Mouse (Mus musculus): ENCODE data around the gene Krt32.

Krt32 gene

GRCm38 (mm10) chr11:100087861-100088260 is at the start of gene Krt32:
TSS of gene Krt32 (minus strand) at chr11:100088226.
- DNase-seq (ENCODE audit: low spot score): no peak

DNA sequence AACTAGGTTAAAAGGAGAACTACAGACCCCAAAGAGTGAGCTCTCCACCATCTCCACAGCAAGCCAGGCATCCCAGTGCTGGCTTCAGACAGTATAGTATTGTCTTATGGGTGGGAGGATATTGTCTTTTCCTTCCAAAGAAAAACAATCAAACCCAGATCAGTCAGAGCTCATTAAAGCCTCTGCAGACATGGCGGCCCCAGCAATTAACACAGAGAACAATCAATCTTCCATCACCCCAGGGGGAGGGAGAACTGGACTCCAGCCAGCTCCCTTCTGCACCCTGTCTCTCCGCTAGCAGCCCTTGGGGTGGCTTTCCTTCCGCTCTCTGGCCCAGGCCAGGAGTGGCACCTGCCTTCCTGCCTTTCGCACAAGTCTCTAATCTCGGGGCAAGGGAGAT is 49.7 kb upstream of the Krt32 start:
- no peak for DNase-seq (ENCODE audit: low spot score)

GRCm38 (mm10) chr11:100136559-100136958 is 48.5 kb upstream of the Krt32 start:
- DNase-seq (ENCODE audit: low spot score): no peak

GRCm38 (mm10) chr11:100135731-100136130 is 47.7 kb upstream of the Krt32 start, which contains the start of gene Krt15:
TSS of gene Krt15 (minus strand) at chr11:100135928.
- no peak for DNase-seq (ENCODE audit: low spot score)

DNA sequence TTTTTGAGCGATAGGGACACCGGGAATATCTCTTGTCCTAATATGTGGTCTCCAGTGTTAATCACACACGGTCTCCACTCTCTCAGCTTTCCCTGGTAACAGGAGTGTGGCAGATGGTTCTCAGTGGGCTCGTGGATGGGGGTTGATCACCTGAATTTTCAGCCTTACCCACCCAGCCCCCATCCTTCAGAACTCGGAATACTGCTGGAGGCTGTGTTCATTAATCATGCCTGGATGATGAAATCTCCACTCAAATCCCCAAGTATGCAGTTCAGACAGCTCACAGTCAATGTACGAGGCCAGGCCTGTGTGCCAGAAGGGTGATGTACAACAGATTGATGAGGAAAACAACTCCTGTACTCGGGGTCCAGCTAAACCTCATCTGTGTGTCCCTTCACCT is 36.9 kb upstream of the Krt32 start:
- DNase-seq (ENCODE audit: low spot score): no peak

- DNase-seq (ENCODE audit: low spot score): no peak
Measured at GRCm38 (mm10) chr11:100121466-100121865, 33.4 kb upstream of the Krt32 start, which contains the start of gene Krt13. TSS of gene Krt13 (minus strand) at chr11:100121566.

DNA sequence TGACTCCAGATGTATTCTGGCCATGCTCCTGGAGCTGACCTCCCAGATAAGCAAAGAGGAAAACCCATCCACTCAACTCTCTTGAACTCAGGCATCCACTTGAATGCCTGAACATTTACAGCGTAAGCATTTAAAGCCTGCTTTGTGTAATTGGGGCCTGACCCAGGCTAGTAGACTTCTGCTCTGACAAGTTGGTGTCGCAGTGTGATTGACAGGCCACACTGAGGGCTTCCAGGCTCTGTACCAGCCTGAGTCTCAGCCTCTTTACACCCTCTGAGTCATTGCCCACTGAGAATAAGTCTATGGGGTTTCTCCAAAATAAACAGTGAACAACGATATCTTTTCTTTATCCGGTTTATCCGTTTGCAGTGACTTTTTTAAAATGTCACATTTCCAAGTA is 32.3 kb upstream of the Krt32 start:
- no peak for DNase-seq (ENCODE audit: low spot score)

DNA sequence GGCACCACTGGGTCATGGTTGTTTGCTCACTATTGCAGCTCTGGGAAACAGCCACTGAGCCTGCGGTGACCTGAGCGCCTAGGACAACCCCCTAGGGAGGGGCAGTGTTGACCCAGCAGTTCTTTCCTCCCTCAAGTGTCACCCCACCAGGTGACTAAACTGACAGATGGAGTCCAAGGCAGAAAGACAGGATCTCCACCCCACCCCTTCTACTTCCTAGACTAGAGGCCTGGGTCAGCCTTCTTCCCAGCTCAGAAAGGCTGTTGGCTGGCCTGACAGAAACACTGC is 25.7 kb upstream of the Krt32 start:
- no peak for DNase-seq (ENCODE audit: low spot score)

DNA sequence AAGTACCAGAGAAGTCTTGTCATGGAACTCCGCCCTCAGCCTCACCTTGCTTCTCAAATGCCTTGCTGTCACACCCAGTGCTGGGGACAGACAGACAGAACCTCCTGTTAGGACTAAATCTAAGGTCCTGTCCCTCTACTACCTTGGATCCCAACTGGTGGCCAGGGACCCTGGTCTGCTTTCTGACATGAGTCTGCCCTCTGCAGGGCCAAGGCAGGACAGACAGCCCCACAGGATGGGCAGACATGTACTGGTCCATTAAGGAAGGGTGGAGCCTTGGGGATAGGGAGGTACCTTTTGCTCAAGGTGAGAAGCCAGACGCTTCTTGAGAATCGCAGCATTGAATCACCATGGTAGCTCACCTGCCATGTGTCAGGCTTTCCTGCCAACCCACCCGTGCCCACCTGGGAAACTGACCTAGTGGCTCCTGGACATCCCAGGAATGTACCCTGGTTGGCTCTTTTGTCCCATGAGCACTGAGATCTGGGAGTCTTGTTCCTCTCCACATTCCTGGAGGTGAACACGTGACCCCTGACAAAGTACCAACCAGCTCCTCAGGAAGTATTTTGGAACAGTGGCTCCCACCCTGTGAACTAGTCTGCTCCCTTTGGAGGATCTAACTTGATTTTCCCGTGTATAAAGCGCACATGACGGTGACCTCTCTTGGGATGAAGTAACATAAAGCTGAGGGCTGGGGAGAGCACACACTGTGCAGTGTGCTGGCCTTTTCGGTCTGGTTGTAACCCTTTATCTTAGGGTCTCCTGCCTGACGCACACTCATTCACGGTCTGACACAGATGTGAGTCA is 25.1 kb upstream of the Krt32 start:
- no peak for DNase-seq (ENCODE audit: low spot score)

DNA sequence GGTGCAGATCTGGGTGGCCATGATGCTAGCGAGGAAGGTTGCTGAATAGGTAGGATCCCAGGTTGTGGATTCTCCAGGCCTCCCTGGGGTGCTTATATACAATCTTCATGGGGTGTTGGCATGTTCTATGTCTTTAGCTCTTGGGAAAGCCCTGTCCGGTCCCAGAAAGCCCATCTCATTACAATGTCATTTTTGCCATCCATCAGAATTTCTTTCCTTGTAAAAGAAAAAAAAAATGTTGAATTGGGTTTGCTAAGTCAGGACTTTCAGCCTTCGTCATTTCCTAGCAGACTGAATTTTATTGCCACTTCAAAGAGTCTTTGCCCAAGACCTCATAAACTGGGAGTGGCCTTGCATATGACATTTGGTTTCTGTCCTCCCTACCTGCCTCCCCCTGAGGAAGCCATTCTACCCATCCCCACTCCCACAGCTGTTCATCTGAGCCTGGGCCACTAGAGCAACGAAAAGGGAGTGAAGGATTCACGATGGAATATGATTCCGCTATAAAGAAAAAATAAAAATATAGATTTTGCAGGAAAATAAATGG is 17.6 kb upstream of the Krt32 start, which contains the start of gene Krt36:
Gene Krt36 (minus strand): TSS at position 51 of the 547 bp plus-strand sequence.
- no peak for DNase-seq (ENCODE audit: low spot score)

GRCm38 (mm10) chr11:100102693-100103429 is 14.8 kb upstream of the Krt32 start:
- DNase-seq (ENCODE audit: low spot score): no peak

GRCm38 (mm10) chr11:100100391-100100790 is 12.4 kb upstream of the Krt32 start:
- no peak for DNase-seq (ENCODE audit: low spot score)

GRCm38 (mm10) chr11:100097819-100098218 is 9.8 kb upstream of the Krt32 start:
- DNase-seq (ENCODE audit: low spot score): no peak

DNA sequence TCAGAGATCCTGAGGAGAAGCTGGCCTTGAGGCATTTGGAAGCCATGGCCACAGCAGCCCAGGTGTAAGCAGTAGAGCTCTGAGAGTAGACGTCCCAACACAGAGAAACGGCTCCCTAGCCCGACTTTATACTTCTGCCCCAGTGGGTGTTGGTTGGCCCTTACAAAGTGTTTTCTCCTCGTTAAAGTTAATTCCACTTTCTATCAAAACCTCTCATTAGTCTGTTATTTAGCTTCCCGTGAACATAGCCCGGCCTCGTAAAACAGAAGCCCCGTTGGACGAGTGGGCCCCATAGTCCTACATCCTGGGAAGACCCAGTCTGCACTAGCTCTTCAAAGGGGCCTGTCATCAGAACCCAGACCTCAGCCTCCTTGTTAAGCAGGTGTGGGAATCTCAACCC is 8.1 kb upstream of the Krt32 start, which contains the start of gene Krt35:
Gene Krt35 (minus strand): TSS at position 101 of the 400 bp plus-strand sequence.
- DNase-seq (ENCODE audit: low spot score): no peak

- DNase-seq (ENCODE audit: low spot score): no peak
Measured at GRCm38 (mm10) chr11:100088378-100089025, 476 bp upstream of the Krt32 start.

GRCm38 (mm10) chr11:100073873-100074272 is 14.2 kb downstream of the Krt32 start:
- DNase-seq (ENCODE audit: low spot score): no peak

GRCm38 (mm10) chr11:100067293-100068036 is 20.6 kb downstream of the Krt32 start:
- DNase-seq (ENCODE audit: low spot score): no peak

- peak; percentile 33 for DNase-seq (ENCODE audit: low spot score)
Measured at GRCm38 (mm10) chr11:100066236-100067010, 21.6 kb downstream of the Krt32 start.

DNA sequence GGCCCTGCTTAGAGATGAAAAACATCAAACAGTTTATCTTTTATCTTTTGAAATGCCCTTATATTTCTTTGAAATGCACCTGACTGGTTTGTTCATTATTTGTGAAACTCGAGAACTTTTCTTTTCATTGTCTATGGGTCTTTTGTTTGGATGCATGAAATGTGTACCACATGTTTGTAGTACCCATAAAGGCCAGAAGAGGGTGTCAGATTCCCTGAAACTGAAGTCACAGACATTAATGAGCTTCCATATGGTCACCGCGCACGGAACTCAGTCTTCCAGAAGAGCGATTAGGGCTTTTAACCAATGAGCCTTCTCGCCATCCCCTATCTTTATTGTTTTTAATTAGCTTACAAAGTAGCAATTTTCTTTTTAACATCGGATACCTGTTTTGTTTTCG is 29.2 kb downstream of the Krt32 start:
- no peak for DNase-seq (ENCODE audit: low spot score)

DNA sequence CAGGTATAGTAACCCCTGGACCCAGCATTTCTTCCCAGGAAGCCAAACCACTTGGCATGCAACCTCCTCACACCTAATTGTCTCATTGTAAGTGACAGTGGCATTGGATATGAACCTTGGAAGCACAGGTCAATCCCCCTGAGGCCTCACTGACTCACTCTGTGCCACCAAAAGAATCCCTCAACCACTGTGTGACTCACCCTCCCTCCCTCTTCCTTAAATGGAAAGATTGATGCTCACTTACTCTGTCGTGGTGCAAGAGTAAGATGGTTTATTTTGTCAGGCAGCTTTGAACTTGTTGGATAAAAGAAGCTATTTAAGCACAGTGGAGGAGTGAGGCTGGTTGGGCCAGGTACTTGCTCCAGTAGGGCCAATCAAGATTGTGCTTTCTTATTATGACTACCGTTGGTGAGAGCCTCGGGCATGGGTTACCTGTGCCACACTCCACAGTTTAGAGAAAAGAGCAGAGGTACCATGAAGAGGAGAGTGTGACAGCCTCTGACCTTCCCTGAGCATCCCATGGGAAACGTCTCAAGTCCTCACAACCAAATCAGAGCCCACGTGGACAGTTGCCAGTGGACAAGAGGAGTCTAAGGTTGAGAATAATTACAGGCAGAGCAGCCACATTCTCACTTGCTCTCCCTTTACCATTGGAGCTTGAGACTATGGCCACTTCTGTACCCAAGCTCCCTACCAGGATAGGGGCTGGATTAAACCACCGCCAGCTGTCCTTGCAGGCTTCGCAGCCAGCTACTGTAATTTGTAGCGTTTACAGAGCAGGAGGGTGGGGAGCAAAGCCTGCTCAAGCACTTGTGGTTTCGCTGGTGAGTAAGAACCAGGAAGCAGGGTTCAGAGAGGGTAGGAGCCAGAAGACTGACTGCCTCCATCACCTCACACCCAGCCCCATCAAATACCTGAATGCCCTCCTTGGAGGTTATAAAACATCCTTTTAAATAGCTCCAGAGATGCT is 32.1 kb downstream of the Krt32 start:
- DNase-seq (ENCODE audit: low spot score): no peak
